Mouse (Mus musculus) MEL (cell line): Measurements from ENCODE around the gene Strip1.

ENCODE experiments used
- CHD2 ChIP-seq: IDR thresholded peaks from 2 replicates; pipeline ENCODE4 v1.6.1; 2011; ENCODE audit warnings: low read length, improper control_type of control experiment
- CTCF ChIP-seq, 3 experiments: IDR thresholded peaks in 2 of 3; conservative IDR thresholded peaks in 1 of 3; 2 replicates each; pipeline ENCODE4 v1.5.1; 2011 to 2012; ENCODE audit warnings: low read length in 3 of 3, low read depth in 2 of 3, mild to moderate bottlenecking in 2 of 3, improper control_type of control experiment in 1 of 3, inconsistent platforms in 1 of 3, mixed read lengths in 1 of 3, moderate library complexity in 1 of 3; ENCODE audit not compliant: control insufficient read depth in 1 of 3, insufficient read depth in 1 of 3, poor library complexity in 1 of 3, severe bottlenecking in 1 of 3
- EP300 ChIP-seq, 2 experiments: IDR thresholded peaks; 2 replicates each; pipeline ENCODE4 v1.6.1; 2011; ENCODE audit warnings: improper control_type of control experiment in 2 of 2, low read length in 2 of 2, low read depth in 1 of 2, mild to moderate bottlenecking in 1 of 2
- GATA1 ChIP-seq: IDR thresholded peaks from 2 replicates; pipeline ENCODE4 v1.6.1; 2011; ENCODE audit warnings: low read depth, low read length, improper control_type of control experiment
- POLR2A ChIP-seq, 2 experiments: IDR thresholded peaks; 2 replicates each; pipeline ENCODE4 v1.6.1; 2011 to 2012; ENCODE audit warnings: low read length in 2 of 2, mild to moderate bottlenecking in 2 of 2, control low read depth in 1 of 2, improper control_type of control experiment in 1 of 2, low read depth in 1 of 2, moderate library complexity in 1 of 2; ENCODE audit not compliant: control insufficient read depth in 1 of 2, insufficient read depth in 1 of 2, poor library complexity in 1 of 2
- POLR2AphosphoS2 ChIP-seq: IDR thresholded peaks from 2 replicates; pipeline ENCODE4 v1.6.1; 2011; ENCODE audit warnings: low read length, improper control_type of control experiment
- SIN3A ChIP-seq: IDR thresholded peaks from 2 replicates; pipeline ENCODE4 v1.6.1; 2012; ENCODE audit warnings: low read length, improper control_type of control experiment, inconsistent platforms
- TBP ChIP-seq: IDR thresholded peaks from 2 replicates; pipeline ENCODE4 v1.8.0; 2011; ENCODE audit warnings: low read depth, low read length, improper control_type of control experiment
- UBTF ChIP-seq: IDR thresholded peaks from 2 replicates; pipeline ENCODE4 v1.6.1; 2012; ENCODE audit warnings: low read depth, mild to moderate bottlenecking, inconsistent platforms, low read length, improper control_type of control experiment, moderate library complexity, borderline replicate concordance; ENCODE audit not compliant: insufficient read depth
- USF1 ChIP-seq: IDR thresholded peaks from 2 replicates; pipeline ENCODE4 v1.6.1; 2014; ENCODE audit warnings: low read depth, mild to moderate bottlenecking, inconsistent platforms, low read length, improper control_type of control experiment, moderate library complexity

GRCm38 (mm10) chr3:107621286-107622075, 10.0 kb downstream of the Strip1 start:
- TF ChIP-seq EP300 (IDR thresholded peaks at IDR 0.05; ENCODE audit: low read depth in 1 of 2, low read length in 2 of 2) = no peak
- TF ChIP-seq UBTF = no peak
- TF ChIP-seq POLR2A (IDR thresholded peaks at IDR 0.05; ENCODE audit: control insufficient read depth in 1 of 2, insufficient read depth in 1 of 2, low read depth in 1 of 2, low read length in 2 of 2, poor library complexity in 1 of 2) = no peak
- TF ChIP-seq USF1 = no peak
- TF ChIP-seq CHD2 = no peak
- no peak for TF ChIP-seq SIN3A
- no peak for TF ChIP-seq TBP
- TF ChIP-seq GATA1 = no peak
- TF ChIP-seq CTCF (IDR thresholded peaks at IDR 0.05 in 2 of 3, conservative IDR thresholded peaks at IDR 0.05 in 1 of 3; ENCODE audit: control insufficient read depth in 1 of 3, insufficient read depth in 1 of 3, low read depth in 2 of 3, low read length in 3 of 3, poor library complexity in 1 of 3, severe bottlenecking in 1 of 3) = no peak
- no peak for TF ChIP-seq POLR2AphosphoS2
